Mouse (Mus musculus): ENCODE measurements around the gene Dirc2. TPM values are rescaled to one million over a fixed set of nuclear protein-coding genes. Genes with fewer than 3 reads are reported as not detected.

The Dirc2 gene
- polyA plus RNA-seq, 1 experiment from 2014 or later = 23.3 TPM

- H3K9me3 ChIP-seq = no peaks in the 10 kb centered on the region
- H3K36me3 ChIP-seq (replicated peaks) = peaks cover 62% of the 10 kb centered on the region
- no peaks in the 10 kb centered on the region for H3K4me1 ChIP-seq
- 80% methylated on average over 6 of the region's 6 CpGs for WGBS
- no peak overlapping the region for H3K4me3 ChIP-seq (replicated peaks)
- no peak overlapping the region for H3K27ac ChIP-seq
- no peak for ATAC-seq (ENCODE audit: low FRiP score)
- H3K9ac ChIP-seq = no peak overlapping the region
- no peak overlapping the region for H3K4me2 ChIP-seq
- H3K27me3 ChIP-seq = no peaks in the 10 kb centered on the region
These were observed 117.0 kb downstream of the Dirc2 start for GRCm38 (mm10) chr16:35652206-35652605.

- Histone ChIP-seq H3K4me3 (replicated peaks) (no peak overlapping the region), H3K9me3 (no peaks in the 10 kb centered on the region), H3K27me3 (no peaks in the 10 kb centered on the region), H3K27ac (no peak overlapping the region), H3K9ac (no peak overlapping the region), H3K4me1 (no peaks in the 10 kb centered on the region), H3K36me3 (replicated peaks) (peaks cover 65% of the 10 kb centered on the region), H3K4me2 (no peak overlapping the region)
- 87% methylated on average over 4 of the region's 4 CpGs for WGBS
- ATAC-seq (ENCODE audit: low FRiP score) = no peak
These were observed 120.3 kb downstream of the Dirc2 start for GRCm38 (mm10) chr16:35648862-35649261.

Other genes with a start within 250 kb of the Dirc2 start
- gene Sema5b, start 228.2 kb downstream of the Dirc2 start, polyA plus RNA-seq (2016; fragmentation: Nextera tagmentation; extraction: Ambion mirVana) = 55.7 and 59.5 TPM in 2 replicates
- 20.2 and 22.2 TPM in 2 replicates for gene Hspbap1, start 1.0 kb upstream of the Dirc2 start, polyA plus RNA-seq (2016; fragmentation: Nextera tagmentation; extraction: Ambion mirVana)
- gene Parp14, start 102.2 kb upstream of the Dirc2 start, polyA plus RNA-seq (2016; fragmentation: Nextera tagmentation; extraction: Ambion mirVana) = 0.15 and 0.28 TPM in 2 replicates
- 2.6 and 3.7 TPM in 2 replicates for gene Parp9, start 169.1 kb upstream of the Dirc2 start, polyA plus RNA-seq (2016; fragmentation: Nextera tagmentation; extraction: Ambion mirVana)
- 4.8 and 4.9 TPM in 2 replicates for gene Dtx3l, start 169.8 kb upstream of the Dirc2 start, polyA plus RNA-seq (2016; fragmentation: Nextera tagmentation; extraction: Ambion mirVana)
- gene Kpna1, start 209.4 kb upstream of the Dirc2 start, polyA plus RNA-seq (2016; fragmentation: Nextera tagmentation; extraction: Ambion mirVana) = 90.1 and 96.3 TPM in 2 replicates

Data from forebrain, embryonic 12.5 days (tissue).